Mouse (Mus musculus) heart, postnatal 0 days (tissue): ENCODE results near the gene Dclk3.

ENCODE experiments used
- CTCF ChIP-seq: IDR thresholded peaks from 2 replicates; pipeline ENCODE4 v1.5.1; 2016; ENCODE audit warnings: antibody characterized with exemption, control low read depth, low read depth
- EP300 ChIP-seq: IDR thresholded peaks from 2 replicates; pipeline ENCODE4 v1.6.1; 2016; ENCODE audit warnings: antibody characterized with exemption, low read depth

GRCm38 (mm10) chr9:111429363-111429750, 9.5 kb upstream of the Dclk3 start:
- TF ChIP-seq EP300: no peak
- no peak for TF ChIP-seq CTCF
